Mouse (Mus musculus): ENCODE measurements around the gene Tagln2. TPM values are rescaled to one million over a fixed set of nuclear protein-coding genes. Genes with fewer than 3 reads are reported as not detected.

Tagln2 gene
- polyA plus RNA-seq, 1 experiment from 2014 or later, result 56.9 TPM

DNA sequence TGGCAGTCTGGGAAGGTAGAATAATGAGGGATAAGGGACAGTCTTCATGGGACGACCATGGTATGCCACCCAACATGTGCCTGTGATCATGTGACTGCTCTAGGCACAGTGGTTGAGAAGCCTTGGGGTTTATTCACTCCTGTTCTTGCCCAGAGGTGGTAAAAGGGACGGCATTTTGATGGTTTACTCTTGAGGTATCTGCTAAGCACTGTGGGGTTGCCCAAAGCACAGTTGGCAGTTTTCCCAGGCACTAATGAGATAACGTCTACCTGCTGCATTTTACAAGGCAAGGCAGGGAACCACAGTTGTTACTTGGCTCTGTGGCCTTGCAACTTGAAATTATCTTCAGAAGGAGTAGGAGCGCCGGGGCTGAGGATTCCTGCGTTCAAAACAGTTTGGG lies 40.0 kb downstream of the Tagln2 start:
- no peak overlapping the region for H3K4me2 ChIP-seq (ENCODE audit: low read depth, low read length)
- H3K4me1 ChIP-seq (ENCODE audit: control insufficient read depth, insufficient read depth, low read length), result peaks cover 5% of the 10 kb centered on the region; the same call in 1 of the 2 replicates
- no peak overlapping the region for H3K9ac ChIP-seq (replicated peaks; ENCODE audit: low read depth, low read length)
- 57% methylated on average over 6 of the region's 6 CpGs for WGBS
- no peak overlapping the region for H3K27ac ChIP-seq (ENCODE audit: low read depth, low read length)
- H3K27me3 ChIP-seq (ENCODE audit: control insufficient read depth, insufficient read depth, low read length), result no peaks in the 10 kb centered on the region
- no peaks in the 10 kb centered on the region for H3K9me3 ChIP-seq (ENCODE audit: control insufficient read depth, low read length)
- no peaks in the 10 kb centered on the region for H3K36me3 ChIP-seq (ENCODE audit: control insufficient read depth, insufficient read depth, low read length)
- ATAC-seq (ENCODE audit: low read depth), result no peak; the same call in 1 of the 2 replicates
- no peak overlapping the region for H3K4me3 ChIP-seq (ENCODE audit: low read depth, low read length)

DNA sequence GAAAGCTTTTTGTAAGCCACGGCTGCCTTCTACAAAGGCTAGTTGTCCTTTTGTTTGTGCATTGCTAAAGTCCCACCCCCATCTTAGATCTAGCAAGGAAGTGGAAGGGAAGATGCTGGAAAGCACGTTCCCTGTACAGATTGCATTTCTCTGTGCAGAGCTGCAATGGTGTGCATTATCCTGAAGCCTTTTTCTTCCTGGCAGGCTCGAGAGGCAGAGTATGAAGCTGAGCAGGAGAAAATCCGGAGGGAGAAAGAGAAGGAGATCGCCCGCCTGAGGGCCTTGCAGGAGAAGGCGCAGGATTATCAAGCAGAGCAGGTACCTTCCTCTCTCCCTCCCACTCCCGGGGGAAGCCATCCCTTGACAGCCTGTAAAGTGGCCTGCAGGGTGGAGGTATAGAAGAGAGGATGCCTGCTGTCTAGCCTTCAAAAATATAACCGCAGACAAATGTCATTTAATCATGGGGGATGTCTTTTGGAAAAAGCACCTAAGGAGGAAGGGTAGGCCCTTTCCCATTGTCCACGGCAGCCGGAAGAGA lies 40.5 kb downstream of the Tagln2 start:
- no peaks in the 10 kb centered on the region for H3K27me3 ChIP-seq (ENCODE audit: control insufficient read depth, insufficient read depth, low read length)
- H3K9ac ChIP-seq (replicated peaks; ENCODE audit: low read depth, low read length), result no peak overlapping the region
- H3K9me3 ChIP-seq (ENCODE audit: control insufficient read depth, low read length), result no peaks in the 10 kb centered on the region
- ATAC-seq (ENCODE audit: low read depth), result no peak
- no peak overlapping the region for H3K27ac ChIP-seq (ENCODE audit: low read depth, low read length)
- 49% methylated on average over 11 of the region's 11 CpGs for WGBS
- H3K36me3 ChIP-seq (ENCODE audit: control insufficient read depth, insufficient read depth, low read length), result no peaks in the 10 kb centered on the region
- H3K4me3 ChIP-seq (ENCODE audit: low read depth, low read length), result no peak overlapping the region
- H3K4me1 ChIP-seq (ENCODE audit: control insufficient read depth, insufficient read depth, low read length), result peaks cover 5% of the 10 kb centered on the region; the same call in 1 of the 2 replicates
- no peak overlapping the region for H3K4me2 ChIP-seq (ENCODE audit: low read depth, low read length)

DNA sequence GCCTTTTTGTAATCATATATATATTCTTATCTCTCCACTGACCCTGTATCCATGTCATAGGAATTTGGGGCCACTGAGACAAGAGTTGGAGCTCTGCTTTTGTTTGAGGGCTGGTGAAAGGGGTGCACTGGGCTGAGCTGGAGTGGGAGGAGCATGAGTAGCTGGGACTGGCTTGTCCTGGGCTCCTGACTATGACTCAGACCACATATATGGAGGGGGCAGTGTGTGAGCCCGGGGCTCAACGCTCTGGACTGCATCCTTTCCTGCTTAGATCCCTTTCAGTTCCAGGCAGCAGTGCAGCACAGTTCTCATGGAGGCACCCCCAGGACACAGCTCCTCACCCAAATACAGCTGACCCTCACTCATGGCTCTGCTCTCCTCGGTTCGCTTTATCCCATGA lies 46.2 kb downstream of the Tagln2 start:
- Histone ChIP-seq H3K4me3 (ENCODE audit: low read depth, low read length) (no peak overlapping the region), H3K9me3 (ENCODE audit: control insufficient read depth, low read length) (no peaks in the 10 kb centered on the region), H3K4me2 (ENCODE audit: low read depth, low read length) (no peak overlapping the region), H3K36me3 (ENCODE audit: control insufficient read depth, insufficient read depth, low read length) (no peaks in the 10 kb centered on the region), H3K27me3 (ENCODE audit: control insufficient read depth, insufficient read depth, low read length) (no peaks in the 10 kb centered on the region), H3K9ac (replicated peaks; ENCODE audit: low read depth, low read length) (no peak overlapping the region), H3K4me1 (ENCODE audit: control insufficient read depth, insufficient read depth, low read length) (peaks cover 7% of the 10 kb centered on the region; the same call in 1 of the 2 replicates), H3K27ac (ENCODE audit: low read depth, low read length) (no peak overlapping the region)
- 93% methylated on average over 4 of the region's 4 CpGs for WGBS
- no peak for ATAC-seq (ENCODE audit: low read depth)

DNA sequence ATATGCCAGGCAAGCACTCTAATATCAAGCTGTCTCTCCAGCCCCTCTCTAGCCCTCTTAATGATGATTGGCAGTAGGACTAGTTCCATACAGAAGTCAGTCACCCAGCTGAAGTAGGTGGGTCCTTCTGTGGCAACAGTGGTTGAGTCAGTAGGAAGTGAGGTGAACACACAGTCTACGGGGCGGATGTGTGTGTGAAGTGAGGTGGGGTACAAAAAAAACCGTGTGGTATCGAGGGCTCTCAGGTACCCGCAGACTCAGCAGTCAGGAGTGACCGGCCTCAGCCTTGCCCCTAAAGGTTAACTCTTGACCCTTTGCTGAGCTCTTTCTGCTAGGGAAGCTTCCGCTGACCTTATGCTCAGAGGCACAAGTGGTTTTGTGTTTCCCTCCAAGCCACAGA lies 48.7 kb downstream of the Tagln2 start:
- no peaks in the 10 kb centered on the region for H3K9me3 ChIP-seq (ENCODE audit: control insufficient read depth, low read length)
- WGBS, result 62% methylated on average over 7 of the region's 7 CpGs

DNA sequence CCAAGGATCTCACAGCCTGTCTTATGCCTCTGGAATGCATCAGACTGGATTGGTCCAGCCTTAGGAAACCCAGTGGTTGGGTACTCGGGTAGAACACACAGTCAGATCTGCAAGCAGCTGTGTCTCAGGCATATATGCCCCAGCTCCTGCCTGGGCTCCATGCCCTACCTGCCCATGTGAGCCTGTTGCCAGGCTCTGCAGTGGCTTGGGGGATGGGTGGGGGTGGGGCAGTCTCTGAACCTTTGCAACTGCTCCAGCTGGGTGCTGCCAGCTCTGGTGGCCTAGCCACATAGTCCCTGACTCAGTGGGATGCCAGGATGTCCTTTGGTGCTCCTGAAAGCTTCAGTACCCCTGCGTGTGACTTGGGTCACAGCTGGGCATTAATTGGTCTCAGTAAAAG lies 49.5 kb downstream of the Tagln2 start:
- Histone ChIP-seq H3K9ac (replicated peaks; ENCODE audit: low read depth, low read length) (no peak overlapping the region), H3K4me3 (ENCODE audit: low read depth, low read length) (no peak overlapping the region)
- WGBS, result 16% methylated on average over 2 of the region's 2 CpGs

More for the DNA sequence above, 48.7 kb downstream of the Tagln2 start:
- peaks cover 8% of the 10 kb centered on the region; the same call in 1 of the 2 replicates for H3K4me1 ChIP-seq (ENCODE audit: control insufficient read depth, insufficient read depth, low read length)
- no peak overlapping the region for H3K4me2 ChIP-seq (ENCODE audit: low read depth, low read length)
- no peaks in the 10 kb centered on the region for H3K27me3 ChIP-seq (ENCODE audit: control insufficient read depth, insufficient read depth, low read length)
- H3K4me3 ChIP-seq (ENCODE audit: low read depth, low read length), result no peak overlapping the region
- H3K9ac ChIP-seq (replicated peaks; ENCODE audit: low read depth, low read length), result no peak overlapping the region
- H3K36me3 ChIP-seq (ENCODE audit: control insufficient read depth, insufficient read depth, low read length), result no peaks in the 10 kb centered on the region
- H3K27ac ChIP-seq (ENCODE audit: low read depth, low read length), result no peak overlapping the region
- no peak for ATAC-seq (ENCODE audit: low read depth)

DNA sequence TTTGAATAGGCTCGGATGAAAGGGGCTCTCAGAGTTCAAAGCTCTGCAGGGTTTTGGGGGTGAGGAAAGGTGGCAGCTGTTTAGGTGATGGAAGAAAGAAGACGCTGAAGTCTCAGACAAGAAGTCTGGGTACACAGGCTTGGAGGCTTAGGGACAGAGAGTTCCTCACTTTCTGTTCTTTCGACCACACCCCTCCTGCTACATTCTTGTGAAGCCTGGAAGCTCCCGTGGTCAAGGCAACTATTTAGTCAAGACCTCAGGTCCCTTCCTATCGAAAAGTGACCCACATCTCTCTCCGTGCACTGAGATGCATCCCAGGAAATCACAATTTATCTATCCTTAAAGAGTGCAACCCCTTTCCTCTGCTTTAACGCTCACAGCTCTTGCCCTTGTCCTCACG lies 49.9 kb downstream of the Tagln2 start:
- H3K36me3 ChIP-seq (ENCODE audit: control insufficient read depth, insufficient read depth, low read length), result no peaks in the 10 kb centered on the region
- H3K4me1 ChIP-seq (ENCODE audit: control insufficient read depth, insufficient read depth, low read length), result peaks cover 8% of the 10 kb centered on the region; the same call in 1 of the 2 replicates
- ATAC-seq (ENCODE audit: low read depth), result no peak
- H3K9me3 ChIP-seq (ENCODE audit: control insufficient read depth, low read length), result no peaks in the 10 kb centered on the region
- peak overlapping the region; percentile 28 for H3K4me3 ChIP-seq (ENCODE audit: low read depth, low read length)
- H3K4me2 ChIP-seq (ENCODE audit: low read depth, low read length), result peak overlapping the region; percentile 53
- no peaks in the 10 kb centered on the region for H3K27me3 ChIP-seq (ENCODE audit: control insufficient read depth, insufficient read depth, low read length)
- WGBS, result 4% methylated on average over 8 of the region's 8 CpGs
- no peak overlapping the region for H3K9ac ChIP-seq (replicated peaks; ENCODE audit: low read depth, low read length)
- no peak overlapping the region for H3K27ac ChIP-seq (ENCODE audit: low read depth, low read length)

More for the DNA sequence above, 49.5 kb downstream of the Tagln2 start:
- no peak for ATAC-seq (ENCODE audit: low read depth)
- peak overlapping the region; percentile 53 for H3K4me2 ChIP-seq (ENCODE audit: low read depth, low read length)
- no peaks in the 10 kb centered on the region for H3K36me3 ChIP-seq (ENCODE audit: control insufficient read depth, insufficient read depth, low read length)
- H3K27ac ChIP-seq (ENCODE audit: low read depth, low read length), result no peak overlapping the region
- H3K9me3 ChIP-seq (ENCODE audit: control insufficient read depth, low read length), result no peaks in the 10 kb centered on the region
- no peaks in the 10 kb centered on the region for H3K27me3 ChIP-seq (ENCODE audit: control insufficient read depth, insufficient read depth, low read length)
- H3K4me1 ChIP-seq (ENCODE audit: control insufficient read depth, insufficient read depth, low read length), result peaks cover 8% of the 10 kb centered on the region; the same call in 1 of the 2 replicates

DNA sequence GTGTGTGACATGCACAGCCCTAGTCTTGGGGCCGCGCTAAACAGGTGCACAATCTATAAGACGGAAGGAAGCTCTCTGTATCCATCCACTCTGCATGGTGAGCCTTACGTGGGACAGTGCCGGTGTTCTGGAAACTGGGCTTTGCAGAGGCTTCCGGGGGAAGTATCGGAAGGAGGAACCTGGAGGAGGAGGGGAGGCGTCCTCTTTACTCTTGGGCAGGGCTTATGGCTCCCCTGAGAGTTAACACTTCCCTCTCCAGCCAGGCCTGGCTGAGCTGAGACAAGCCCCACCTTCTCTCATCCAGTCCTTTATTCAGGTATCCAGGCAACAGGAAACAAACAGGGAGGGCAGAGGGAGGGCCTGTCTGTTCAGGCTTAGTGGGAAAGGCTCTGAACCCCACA lies 50.7 kb downstream of the Tagln2 start:
- H3K4me2 ChIP-seq (ENCODE audit: low read depth, low read length), result peak overlapping the region; percentile 53
- H3K9me3 ChIP-seq (ENCODE audit: control insufficient read depth, low read length), result no peaks in the 10 kb centered on the region
- WGBS, result 1% methylated on average over 8 of the region's 8 CpGs
- no peaks in the 10 kb centered on the region for H3K27me3 ChIP-seq (ENCODE audit: control insufficient read depth, insufficient read depth, low read length)
- H3K27ac ChIP-seq (ENCODE audit: low read depth, low read length), result no peak overlapping the region
- peak overlapping the region; percentile 53 for H3K9ac ChIP-seq (replicated peaks; ENCODE audit: low read depth, low read length)
- ATAC-seq (ENCODE audit: low read depth), result peak; percentile 88
- H3K4me1 ChIP-seq (ENCODE audit: control insufficient read depth, insufficient read depth, low read length), result peaks cover 8% of the 10 kb centered on the region; the same call in 1 of the 2 replicates
- H3K36me3 ChIP-seq (ENCODE audit: control insufficient read depth, insufficient read depth, low read length), result no peaks in the 10 kb centered on the region
- H3K4me3 ChIP-seq (ENCODE audit: low read depth, low read length), result peak overlapping the region; percentile 28

DNA sequence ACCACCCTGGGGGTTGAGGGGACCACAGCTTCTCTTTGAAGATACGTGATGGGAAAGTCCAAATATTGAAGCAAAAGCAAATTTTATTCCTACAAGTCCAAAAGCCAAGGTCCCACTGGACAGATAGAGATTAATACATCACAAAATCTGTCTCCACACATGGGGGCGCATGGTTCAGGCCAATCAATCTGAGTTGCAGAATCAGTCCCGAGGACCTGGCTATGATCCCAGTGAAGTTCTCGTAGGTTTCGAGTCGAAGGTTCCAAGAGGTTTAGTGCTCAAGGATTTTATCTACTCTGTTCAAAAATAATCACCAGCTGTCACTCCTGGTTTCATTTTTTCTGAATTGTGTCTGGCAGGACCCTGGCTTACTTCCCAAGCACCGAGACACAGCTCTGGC lies 51.2 kb downstream of the Tagln2 start:
- H3K27me3 ChIP-seq (ENCODE audit: control insufficient read depth, insufficient read depth, low read length), result no peaks in the 10 kb centered on the region
- no peak overlapping the region for H3K27ac ChIP-seq (ENCODE audit: low read depth, low read length)
- H3K9me3 ChIP-seq (ENCODE audit: control insufficient read depth, low read length), result no peaks in the 10 kb centered on the region
- no peaks in the 10 kb centered on the region for H3K36me3 ChIP-seq (ENCODE audit: control insufficient read depth, insufficient read depth, low read length)
- peak overlapping the region; percentile 28; the same call in 1 of the 2 replicates for H3K4me3 ChIP-seq (ENCODE audit: low read depth, low read length)
- peak overlapping the region; percentile 53 for H3K4me2 ChIP-seq (ENCODE audit: low read depth, low read length)
- ATAC-seq (ENCODE audit: low read depth), result no peak
- 0 out of 2 replicates have a peak overlapping the region, but pooled peaks have one; percentile 21 for H3K9ac ChIP-seq (replicated peaks; ENCODE audit: low read depth, low read length)
- peaks cover 8% of the 10 kb centered on the region; the same call in 1 of the 2 replicates for H3K4me1 ChIP-seq (ENCODE audit: control insufficient read depth, insufficient read depth, low read length)
- WGBS, result 48% methylated on average over 7 of the region's 7 CpGs

DNA sequence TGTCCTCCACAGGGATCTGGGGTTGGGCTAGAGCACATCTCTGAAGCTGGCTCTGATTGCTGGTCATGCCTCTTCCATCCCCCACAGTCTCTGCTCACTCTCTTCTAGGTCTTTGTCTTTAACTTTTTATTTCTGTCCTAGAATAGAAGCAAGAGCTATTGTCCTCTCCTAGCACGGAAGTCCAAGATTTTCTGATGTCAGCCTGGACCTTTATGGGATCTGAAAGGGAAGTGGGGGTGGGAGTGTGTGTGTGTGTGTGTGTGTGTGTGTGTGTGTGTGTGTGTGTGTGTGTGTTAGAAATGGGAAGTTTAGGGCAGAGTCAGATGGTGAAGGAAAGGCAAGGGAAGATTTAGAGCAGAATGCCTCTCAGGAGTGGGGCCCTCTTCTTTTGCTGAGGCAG lies 52.8 kb downstream of the Tagln2 start:
- Histone ChIP-seq H3K27ac (ENCODE audit: low read depth, low read length) (no peak overlapping the region), H3K4me2 (ENCODE audit: low read depth, low read length) (no peak overlapping the region), H3K9ac (replicated peaks; ENCODE audit: low read depth, low read length) (no peak overlapping the region), H3K36me3 (ENCODE audit: control insufficient read depth, insufficient read depth, low read length) (no peaks in the 10 kb centered on the region), H3K27me3 (ENCODE audit: control insufficient read depth, insufficient read depth, low read length) (no peaks in the 10 kb centered on the region), H3K4me3 (ENCODE audit: low read depth, low read length) (no peak overlapping the region), H3K4me1 (ENCODE audit: control insufficient read depth, insufficient read depth, low read length) (peaks cover 8% of the 10 kb centered on the region; the same call in 1 of the 2 replicates), H3K9me3 (ENCODE audit: control insufficient read depth, low read length) (no peaks in the 10 kb centered on the region)
- ATAC-seq (ENCODE audit: low read depth), result no peak
- 33% methylated on average over 1 of the region's 1 CpGs for WGBS

Data from neural tube, embryonic 14.5 days (tissue).